Mouse (Mus musculus) kidney, adult 2 months (tissue): ENCODE results near the gene Nmrk1.

Experiments
- CTCF ChIP-seq: fragments of 200-500 bp; conservative IDR thresholded peaks from 2 replicates; pipeline ENCODE4 v1.5.1; 2011; ENCODE audit warnings: low read depth, mild to moderate bottlenecking, control low read depth, low read length, moderate library complexity, mixed read lengths; ENCODE audit not compliant: insufficient read depth, insufficient read length
- POLR2A ChIP-seq: fragments of 200-500 bp; IDR thresholded peaks from one replicate; pipeline ENCODE4 v1.6.1; 2011; ENCODE audit warnings: low read depth, low read length, control low read depth

DNA sequence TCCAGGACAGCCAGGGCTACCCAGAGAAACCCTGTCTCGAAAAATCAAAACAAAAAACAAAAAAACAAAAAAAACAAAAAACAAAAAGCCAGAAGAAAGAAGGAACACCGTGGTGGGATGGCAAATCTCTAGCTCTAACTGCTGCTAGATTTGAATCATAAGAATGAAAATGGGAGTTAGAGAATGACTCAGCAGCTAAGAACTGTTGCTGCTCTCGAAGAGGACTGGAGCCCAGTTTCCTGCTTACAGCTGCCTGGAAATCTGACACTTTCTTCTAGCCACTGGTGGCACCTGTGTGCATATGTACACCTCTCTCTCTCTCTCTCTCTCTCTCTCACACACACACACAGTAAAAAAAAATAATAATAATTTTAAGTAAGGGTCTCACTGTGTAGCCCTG lies 14.6 kb downstream of the Nmrk1 start:
- TF ChIP-seq CTCF (no peak), POLR2A (no peak)
